Mouse (Mus musculus) forebrain, embryonic 10.5 days (tissue): ENCODE measurements around the gene Cd80. TPM values are rescaled to one million over a fixed set of nuclear protein-coding genes. Genes with fewer than 3 reads are reported as not detected.
A peak's percentile ranks its signal among the peaks of the same experiment; 100 is the strongest.

Source experiments
- DNase-seq: peaks from one replicate; pipeline ENCODE4 v3.0.0-alpha.2; 2017; ENCODE audit warnings: low spot score; ENCODE audit errors: extremely low spot score
- H3K27ac ChIP-seq: fragments of 300-500 bp; sonication (generic); 2 replicates; pipeline ENCODE4 v1.5.1; 2016; ENCODE audit warnings: mild to moderate bottlenecking
- H3K27me3 ChIP-seq: fragments of 300-500 bp; sonication (generic); 2 replicates; pipeline ENCODE4 v1.6.1; 2016; ENCODE audit warnings: mild to moderate bottlenecking; ENCODE audit not compliant: poor library complexity, severe bottlenecking
- H3K36me3 ChIP-seq: fragments of 300-500 bp; sonication (generic); replicated peaks from 2 replicates; pipeline ENCODE4 v1.6.1; 2016; ENCODE audit warnings: mild to moderate bottlenecking, moderate library complexity
- H3K4me1 ChIP-seq: fragments of 300-500 bp; sonication (generic); 2 replicates; pipeline ENCODE4 v1.6.1; 2016
- H3K4me3 ChIP-seq: fragments of 300-500 bp; sonication (generic); 2 replicates; pipeline ENCODE4 v1.5.1; 2016; ENCODE audit warnings: mild to moderate bottlenecking, moderate library complexity
- H3K9me3 ChIP-seq: fragments of 300-500 bp; sonication (generic); 2 replicates; pipeline ENCODE4 v1.6.1; 2016; ENCODE audit warnings: mild to moderate bottlenecking, moderate library complexity
- WGBS: fragments of 180-500 bp; shearing (Covaris S2); methylation state at CpG from one replicate; pipeline ENCODE4 v1.1.7; 2016; 5-methylcytosine and 5-hydroxymethylcytosine counted together
- polyA plus RNA-seq: library from polyadenylated mRNA; unstranded; fragments of >200 nt; fragmentation: Nextera tagmentation; extraction: Ambion mirVana; gene quantifications from 2 replicates; pipeline ENCODE4 v1.2.1, GENCODE M21; 2016

Cd80 gene
- polyA plus RNA-seq, 1 experiment from 2014 or later: 0.61 TPM

DNA sequence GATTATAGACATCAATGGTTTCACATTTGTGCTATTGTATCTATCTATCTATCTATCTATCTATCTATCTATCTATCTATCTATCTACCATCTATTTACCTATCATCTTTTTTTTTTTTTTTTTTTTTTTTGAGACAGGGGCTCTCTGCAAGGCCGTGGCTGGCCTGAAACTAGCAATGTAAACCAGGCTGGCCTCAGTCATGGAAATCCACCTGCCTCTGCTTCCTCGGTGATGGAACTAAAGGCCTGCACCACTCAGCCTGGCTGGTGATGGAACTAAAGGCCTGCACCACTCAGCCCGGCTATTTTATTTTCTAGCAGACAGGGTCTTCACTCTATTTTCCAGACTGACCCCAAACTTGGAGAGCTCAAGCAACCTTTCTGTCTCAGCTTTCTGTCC is 22.9 kb downstream of the Cd80 start:
- 93% methylated on average over 3 of the region's 3 CpGs for WGBS
- Histone ChIP-seq H3K27me3 (peaks cover 35% of the 10 kb centered on the region), H3K4me1 (peaks cover 17% of the 10 kb centered on the region), H3K4me3 (no peak overlapping the region), H3K9me3 (no peaks in the 10 kb centered on the region), H3K27ac (no peak overlapping the region), H3K36me3 (no peaks in the 10 kb centered on the region)
- no peak for DNase-seq

DNA sequence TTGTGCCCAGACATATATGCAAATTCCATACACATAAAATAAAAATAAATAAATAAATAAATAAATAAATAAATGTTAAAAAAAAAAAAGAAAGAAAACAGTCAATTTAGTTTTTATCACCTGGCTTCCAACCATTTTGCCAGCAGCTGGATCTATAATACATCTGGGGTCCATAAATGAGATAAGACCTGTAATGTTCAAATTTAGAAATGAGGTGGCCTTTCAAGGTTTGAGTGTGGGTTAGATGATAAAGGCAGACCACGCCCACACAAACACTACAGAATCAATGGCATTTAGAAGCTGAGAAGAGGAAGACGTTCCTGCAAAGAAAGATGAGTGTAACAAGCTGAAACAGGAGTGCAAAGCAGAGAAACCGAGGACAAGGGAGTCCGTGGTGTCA is 26.0 kb downstream of the Cd80 start:
- peaks cover 21% of the 10 kb centered on the region for H3K4me1 ChIP-seq
- H3K27ac ChIP-seq: no peak overlapping the region
- H3K4me3 ChIP-seq: no peak overlapping the region
- no peaks in the 10 kb centered on the region for H3K36me3 ChIP-seq
- no peak for DNase-seq
- H3K9me3 ChIP-seq: no peaks in the 10 kb centered on the region
- 79% methylated on average over 4 of the region's 4 CpGs for WGBS
- H3K27me3 ChIP-seq: peaks cover 52% of the 10 kb centered on the region

- DNase-seq: no peak
- H3K36me3 ChIP-seq: no peaks in the 10 kb centered on the region
- no peaks in the 10 kb centered on the region for H3K9me3 ChIP-seq
- peak overlapping the region; percentile 44 for H3K4me3 ChIP-seq
- peaks cover 42% of the 10 kb centered on the region for H3K27me3 ChIP-seq
- WGBS: 22% methylated on average over 32 of the region's 32 CpGs
- no peak overlapping the region for H3K27ac ChIP-seq
- peaks cover 11% of the 10 kb centered on the region for H3K4me1 ChIP-seq
Observed at GRCm38 (mm10) chr16:38482780-38483562, 27.6 kb downstream of the Cd80 start.

GRCm38 (mm10) chr16:38483582-38484309 is 28.4 kb downstream of the Cd80 start:
- Histone ChIP-seq H3K4me3 (peak overlapping the region; percentile 44), H3K36me3 (no peaks in the 10 kb centered on the region), H3K9me3 (no peaks in the 10 kb centered on the region), H3K4me1 (peaks cover 11% of the 10 kb centered on the region), H3K27me3 (peaks cover 42% of the 10 kb centered on the region), H3K27ac (no peak overlapping the region)
- no peak for DNase-seq
- WGBS: 37% methylated on average over 42 of the region's 42 CpGs

- Histone ChIP-seq H3K36me3 (peaks cover 12% of the 10 kb centered on the region), H3K27me3 (no peaks in the 10 kb centered on the region), H3K4me3 (no peak overlapping the region), H3K27ac (no peak overlapping the region), H3K4me1 (no peaks in the 10 kb centered on the region), H3K9me3 (no peaks in the 10 kb centered on the region)
- no peak for DNase-seq
- 95% methylated on average over 3 of the region's 3 CpGs for WGBS
Observed at GRCm38 (mm10) chr16:38492551-38492950, 37.2 kb downstream of the Cd80 start.

DNA sequence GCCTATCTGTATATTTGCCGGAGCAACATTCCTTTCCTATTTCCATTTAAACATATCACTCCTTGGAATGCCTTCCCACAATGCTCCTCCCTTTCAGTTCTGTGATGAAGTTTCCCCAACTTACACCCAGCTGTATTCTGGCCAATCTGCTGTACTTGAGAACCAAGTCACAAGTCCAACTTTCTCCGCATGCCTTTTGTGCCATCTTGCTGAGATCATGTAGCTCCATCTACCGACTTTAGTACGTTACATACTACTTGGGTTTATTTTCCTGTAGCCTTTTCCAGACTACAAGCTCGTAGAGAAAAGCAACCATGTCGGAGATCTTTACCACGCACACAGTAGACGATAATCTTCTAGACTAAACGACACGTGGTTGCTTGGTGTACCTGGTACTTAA is 38.5 kb downstream of the Cd80 start:
- no peak overlapping the region for H3K4me3 ChIP-seq
- peaks cover 24% of the 10 kb centered on the region for H3K36me3 ChIP-seq
- no peaks in the 10 kb centered on the region for H3K4me1 ChIP-seq
- WGBS: 91% methylated on average over 10 of the region's 10 CpGs
- H3K27ac ChIP-seq: no peak overlapping the region
- no peaks in the 10 kb centered on the region for H3K27me3 ChIP-seq
- H3K9me3 ChIP-seq: no peaks in the 10 kb centered on the region
- DNase-seq: no peak

DNA sequence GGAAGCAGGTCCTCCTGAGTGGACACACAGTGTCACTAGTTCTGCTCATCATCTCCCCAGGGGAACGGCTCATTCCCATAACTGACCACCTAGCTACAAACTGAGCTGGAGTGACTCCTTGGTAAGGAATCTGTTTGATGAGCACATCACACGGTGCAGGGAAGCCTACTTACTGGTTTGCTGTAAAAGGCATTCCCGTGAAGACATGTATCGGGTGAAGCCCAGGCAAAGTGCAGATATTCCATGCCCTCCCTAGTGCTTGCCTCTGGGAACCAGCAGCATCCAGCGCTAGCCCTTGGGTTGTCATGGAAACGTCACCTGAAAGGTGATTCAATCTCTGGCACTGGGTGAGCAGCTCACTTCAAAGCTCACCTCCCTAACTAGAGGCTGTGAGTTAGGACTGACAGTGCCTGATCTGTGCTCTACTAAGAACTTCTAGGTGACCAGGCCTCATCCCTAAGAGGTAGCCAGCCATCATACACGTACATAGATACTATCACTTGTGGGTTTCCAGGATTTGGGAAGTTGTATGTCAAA is 41.3 kb downstream of the Cd80 start:
- Histone ChIP-seq H3K36me3 (peaks cover 52% of the 10 kb centered on the region), H3K27me3 (no peaks in the 10 kb centered on the region), H3K27ac (no peak overlapping the region), H3K4me1 (no peaks in the 10 kb centered on the region), H3K9me3 (no peaks in the 10 kb centered on the region), H3K4me3 (no peak overlapping the region)
- no peak for DNase-seq
- WGBS: 83% methylated on average over 7 of the region's 7 CpGs

DNA sequence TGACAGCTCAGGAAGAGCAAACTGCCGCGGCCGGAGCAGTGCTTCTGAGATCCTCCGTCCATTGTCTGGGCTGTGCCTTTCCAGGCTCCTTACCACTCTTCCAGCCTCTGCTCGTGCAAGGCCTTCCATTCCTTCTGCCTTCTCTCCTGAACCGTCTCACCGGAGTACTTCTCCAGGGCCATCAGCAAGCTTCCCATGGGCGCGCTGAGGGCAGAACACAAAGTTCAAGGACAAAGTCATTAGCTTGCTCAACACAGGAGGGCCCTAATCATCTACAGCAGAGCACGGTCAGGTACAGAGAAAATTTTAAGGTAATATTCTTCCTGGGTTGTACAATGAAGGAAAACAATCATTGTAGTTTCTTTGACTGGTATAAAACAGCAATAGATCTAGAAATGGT is 47.1 kb downstream of the Cd80 start:
- DNase-seq: no peak
- H3K27ac ChIP-seq: no peak overlapping the region
- 93% methylated on average over 10 of the region's 10 CpGs for WGBS
- no peaks in the 10 kb centered on the region for H3K27me3 ChIP-seq
- no peaks in the 10 kb centered on the region for H3K9me3 ChIP-seq
- no peak overlapping the region for H3K4me3 ChIP-seq
- peaks cover 96% of the 10 kb centered on the region for H3K36me3 ChIP-seq
- H3K4me1 ChIP-seq: no peaks in the 10 kb centered on the region

DNA sequence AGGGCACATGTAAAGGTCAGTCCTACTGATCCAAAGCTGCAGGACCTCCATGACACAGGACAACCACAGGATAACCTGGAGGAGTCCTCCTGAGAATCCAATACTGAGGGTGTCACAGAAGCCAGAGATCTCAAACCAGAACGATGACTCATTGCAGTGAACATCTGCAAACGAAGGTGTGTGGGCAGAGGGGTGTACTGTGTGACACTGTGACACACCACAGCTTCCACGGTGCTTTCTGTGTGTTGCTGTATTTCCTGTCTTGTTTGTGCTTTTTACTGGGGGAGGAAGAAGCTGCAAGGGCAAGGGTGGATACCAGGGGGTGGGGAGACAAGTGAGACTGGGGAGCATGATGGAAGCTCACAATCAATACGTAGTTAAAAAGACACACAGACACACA is 48.2 kb downstream of the Cd80 start:
- no peak overlapping the region for H3K27ac ChIP-seq
- peaks cover 97% of the 10 kb centered on the region for H3K36me3 ChIP-seq
- no peaks in the 10 kb centered on the region for H3K9me3 ChIP-seq
- WGBS: 93% methylated on average over 4 of the region's 4 CpGs
- H3K4me3 ChIP-seq: no peak overlapping the region
- no peaks in the 10 kb centered on the region for H3K27me3 ChIP-seq
- H3K4me1 ChIP-seq: no peaks in the 10 kb centered on the region
- DNase-seq: no peak

- Histone ChIP-seq H3K27me3 (no peaks in the 10 kb centered on the region), H3K9me3 (no peaks in the 10 kb centered on the region), H3K27ac (no peak overlapping the region), H3K4me3 (no peak overlapping the region), H3K36me3 (peaks cover 89% of the 10 kb centered on the region), H3K4me1 (no peaks in the 10 kb centered on the region)
- 73% methylated on average over 4 of the region's 4 CpGs for WGBS
- DNase-seq: peak; percentile 45
Observed at GRCm38 (mm10) chr16:38506041-38506634, 50.8 kb downstream of the Cd80 start.

DNA sequence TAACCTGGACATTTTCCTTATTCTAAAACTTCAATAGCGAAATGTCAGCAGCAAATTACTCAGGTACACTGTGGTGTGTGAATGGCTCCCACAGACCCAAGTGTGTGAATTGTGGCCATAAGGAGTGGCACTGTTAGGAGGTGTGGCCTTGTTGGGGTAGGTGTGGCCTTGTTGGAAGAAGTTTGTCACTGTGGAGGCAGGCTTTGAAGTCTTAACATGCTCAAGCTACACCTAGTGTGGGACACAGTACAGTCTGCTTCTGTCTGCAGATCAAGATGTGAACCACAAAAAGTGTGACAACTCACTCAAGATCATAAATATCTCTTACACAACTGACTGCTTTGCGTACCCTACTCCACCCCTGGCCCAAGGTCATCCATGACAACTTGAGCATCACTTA is 55.5 kb downstream of the Cd80 start:
- H3K4me3 ChIP-seq: no peak overlapping the region
- H3K4me1 ChIP-seq: no peaks in the 10 kb centered on the region
- H3K9me3 ChIP-seq: no peaks in the 10 kb centered on the region
- H3K27ac ChIP-seq: no peak overlapping the region
- peaks cover 89% of the 10 kb centered on the region for H3K36me3 ChIP-seq
- DNase-seq: no peak
- no peaks in the 10 kb centered on the region for H3K27me3 ChIP-seq
- 96% methylated on average over 2 of the region's 2 CpGs for WGBS

GRCm38 (mm10) chr16:38519140-38519539 is 63.8 kb downstream of the Cd80 start:
- peaks cover 22% of the 10 kb centered on the region for H3K4me1 ChIP-seq
- no peak overlapping the region for H3K27ac ChIP-seq
- 93% methylated on average over 2 of the region's 2 CpGs for WGBS
- DNase-seq: no peak
- peaks cover 48% of the 10 kb centered on the region for H3K36me3 ChIP-seq
- no peaks in the 10 kb centered on the region for H3K27me3 ChIP-seq
- no peak overlapping the region for H3K4me3 ChIP-seq
- no peaks in the 10 kb centered on the region for H3K9me3 ChIP-seq
